Mouse (Mus musculus): ENCODE measurements around the gene Atrip.

Gene Atrip

DNA sequence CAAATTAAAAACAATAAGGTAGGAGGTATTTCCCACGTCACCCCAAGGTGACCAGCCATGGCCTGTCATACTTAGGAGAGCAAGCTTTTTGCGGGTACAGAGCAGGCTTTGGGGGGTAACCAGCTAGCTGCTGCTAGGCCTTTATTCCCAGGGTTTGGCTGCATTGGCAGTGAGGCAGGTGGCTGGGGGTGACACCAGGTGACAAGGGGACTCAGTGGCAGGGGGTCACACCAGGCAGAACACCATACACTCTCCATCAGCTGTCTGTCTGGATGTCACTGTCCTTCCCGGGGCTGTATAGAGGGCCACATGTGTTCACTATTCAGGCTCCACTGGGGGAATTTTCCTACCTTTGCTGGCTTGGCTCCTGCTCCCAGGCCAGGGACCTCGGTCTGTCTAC is 17.0 kb downstream of the Atrip start:
- no peak for DNase-seq

DNA sequence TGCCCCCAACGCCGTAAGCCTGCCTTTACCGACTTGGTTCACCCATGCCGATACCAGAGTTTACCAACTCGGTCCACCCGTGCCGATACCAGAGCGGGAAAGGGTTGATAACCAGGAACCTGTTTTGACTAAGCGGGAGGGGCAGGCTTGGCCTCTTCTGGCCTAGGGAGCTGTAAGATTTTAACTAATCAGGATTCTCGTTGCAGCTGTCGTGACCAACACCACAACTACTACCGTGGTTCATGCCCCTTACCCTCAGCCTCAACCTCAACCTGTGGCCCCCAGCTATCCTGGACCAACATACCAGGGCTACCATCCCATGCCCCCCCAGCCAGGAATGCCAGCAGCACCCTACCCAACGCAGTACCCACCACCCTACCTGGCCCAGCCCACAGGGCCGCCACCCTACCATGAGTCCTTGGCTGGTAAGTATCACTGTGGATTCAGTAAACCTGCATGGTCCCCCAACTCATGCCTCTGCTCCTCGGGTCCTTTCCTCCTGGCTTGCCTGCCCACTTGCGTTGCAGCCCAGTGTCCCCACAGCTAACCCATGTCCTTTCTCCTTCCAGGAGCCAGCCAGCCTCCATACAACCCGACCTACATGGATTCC is 17.7 kb downstream of the Atrip start:
- no peak for DNase-seq

GRCm38 (mm10) chr9:109055271-109056030 is 18.5 kb downstream of the Atrip start:
- DNase-seq: no peak

GRCm38 (mm10) chr9:109054712-109055111 is 19.2 kb downstream of the Atrip start:
- DNase-seq: peak; percentile 69

- DNase-seq: no peak
These were observed 20.1 kb downstream of the Atrip start for GRCm38 (mm10) chr9:109053851-109054250.

DNA sequence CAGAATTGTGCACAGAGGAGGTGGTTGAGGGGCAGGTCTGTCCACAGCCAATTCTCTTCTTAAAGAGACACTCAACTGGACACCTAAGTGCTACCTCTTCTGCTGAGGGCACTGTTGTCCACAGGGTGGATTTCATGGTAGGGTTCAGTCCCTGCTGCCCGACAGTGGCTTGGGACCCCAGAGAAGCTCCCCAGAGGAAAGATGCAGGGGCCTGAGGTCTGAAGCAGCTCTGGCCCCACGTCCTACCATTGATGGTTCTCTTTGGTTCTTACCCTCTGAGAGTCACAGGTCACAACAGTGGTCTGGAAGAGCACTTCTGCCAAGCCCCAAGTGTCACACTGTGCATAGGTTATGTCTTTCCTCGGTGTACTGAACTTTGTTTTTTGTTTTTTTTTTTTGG is 20.6 kb downstream of the Atrip start:
- no peak for DNase-seq

- DNase-seq: no peak
These were observed 21.2 kb downstream of the Atrip start for GRCm38 (mm10) chr9:109052490-109053260.

DNA sequence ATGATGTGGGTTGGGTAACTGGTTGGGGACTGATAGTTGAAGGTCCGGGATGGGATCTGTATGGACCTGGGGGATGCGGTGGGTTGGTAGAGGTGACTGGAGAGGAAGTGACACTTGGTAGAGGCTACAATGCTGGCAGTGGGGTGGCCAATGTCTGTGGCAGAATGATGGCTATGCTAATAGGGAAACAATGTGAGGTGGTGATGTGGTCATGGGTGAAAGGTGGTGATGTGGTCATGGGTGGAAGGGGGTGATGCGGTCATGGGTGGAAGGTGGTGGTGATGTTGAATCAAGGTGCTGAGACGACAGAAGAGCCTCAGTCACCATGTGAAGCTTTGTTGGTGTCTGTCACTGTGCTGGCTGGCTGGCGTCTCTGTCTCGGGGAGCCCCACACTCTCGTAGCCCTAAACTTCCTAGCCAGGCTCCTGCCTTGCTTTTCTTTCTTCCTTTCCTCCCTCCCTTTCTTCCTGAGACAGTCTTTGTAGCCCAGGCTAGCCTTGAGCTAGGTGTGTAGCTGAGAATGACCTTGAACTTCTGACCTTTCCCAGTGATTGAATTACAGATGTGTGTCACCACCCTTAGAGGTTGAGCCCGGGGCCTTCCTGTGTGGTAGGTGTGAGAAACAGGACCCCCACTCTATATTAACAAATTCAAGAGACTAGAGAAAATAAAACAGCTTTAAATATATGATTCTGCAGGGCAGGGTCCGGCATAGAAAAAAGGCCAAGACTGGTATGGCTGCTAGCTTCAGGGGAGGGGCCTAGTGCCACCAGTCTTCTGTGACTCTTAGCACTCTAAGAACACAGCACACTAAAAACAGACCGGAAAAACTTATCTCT is 22.1 kb downstream of the Atrip start:
- DNase-seq: no peak

DNA sequence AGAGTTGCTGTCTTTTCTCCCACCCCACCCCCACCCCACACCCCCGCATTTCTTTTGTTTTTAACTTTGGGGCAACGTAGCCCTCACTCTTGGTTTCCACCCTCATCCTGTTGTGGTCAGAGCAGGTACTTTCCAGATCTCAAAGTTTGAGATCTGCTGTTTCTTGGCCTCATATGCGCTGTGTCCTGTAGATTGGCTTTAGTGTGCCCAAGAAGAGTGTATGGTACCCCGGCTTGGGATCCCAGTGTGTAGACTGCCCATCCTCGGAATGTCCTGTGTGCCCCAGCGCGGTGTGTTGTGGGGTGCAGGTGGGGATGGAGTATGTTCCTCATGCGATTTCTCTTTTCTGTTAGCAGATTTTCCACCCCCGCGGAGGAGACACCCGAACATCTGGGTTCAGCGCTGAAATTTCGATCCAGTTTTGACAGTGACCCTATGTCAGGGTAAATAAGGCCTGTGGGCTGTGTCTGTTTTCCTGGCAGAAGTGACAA is 22.9 kb downstream of the Atrip start:
- no peak for DNase-seq

DNA sequence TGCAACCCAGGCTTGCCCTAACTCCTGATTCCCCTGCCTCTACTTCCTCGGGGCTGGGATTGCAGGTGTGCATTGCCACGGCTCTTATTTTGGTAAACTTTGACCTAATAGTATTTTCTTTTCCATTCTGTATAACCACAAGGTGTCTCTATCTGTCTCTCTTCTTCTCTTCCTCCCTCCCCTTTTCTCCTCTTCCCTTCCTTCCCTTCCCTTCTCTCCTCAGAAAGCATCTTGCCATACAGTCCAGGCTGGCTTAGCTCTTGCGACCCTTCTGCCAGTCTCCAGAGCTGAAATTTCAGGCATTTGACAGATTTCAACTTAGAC is 23.3 kb downstream of the Atrip start:
- DNase-seq: no peak

DNA sequence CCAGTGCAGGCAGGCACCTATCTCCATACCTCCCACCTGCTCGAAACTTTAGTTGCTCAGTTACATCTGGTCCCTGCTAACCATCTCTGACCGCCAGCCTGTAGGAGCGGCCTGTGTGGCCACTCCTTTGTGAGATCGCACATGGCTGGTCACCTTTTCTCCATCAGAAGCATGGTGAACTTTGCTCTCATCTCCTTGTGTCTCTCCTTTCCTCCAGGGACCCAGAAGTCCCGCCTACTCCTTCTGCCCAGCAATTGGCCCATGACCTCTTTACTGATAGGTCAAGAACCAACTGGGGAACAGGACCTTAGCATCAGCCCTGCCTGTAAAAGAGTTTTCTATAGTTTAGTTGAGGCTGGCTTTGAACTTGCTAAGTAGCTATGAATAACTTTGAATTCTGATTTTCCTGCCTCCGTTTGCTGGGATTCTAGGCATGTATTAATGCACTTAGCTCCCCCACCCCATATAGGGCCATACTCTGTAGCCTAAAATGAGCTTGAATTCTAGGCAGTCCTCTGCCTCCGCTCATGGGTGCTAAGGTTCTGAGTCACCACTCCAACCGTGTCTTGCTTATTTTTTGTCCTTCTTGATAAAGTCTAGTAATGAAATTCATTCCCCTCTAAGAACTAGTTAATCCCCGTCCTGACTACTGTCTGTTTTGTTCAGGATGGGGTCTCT is 23.8 kb downstream of the Atrip start:
- no peak for DNase-seq

DNA sequence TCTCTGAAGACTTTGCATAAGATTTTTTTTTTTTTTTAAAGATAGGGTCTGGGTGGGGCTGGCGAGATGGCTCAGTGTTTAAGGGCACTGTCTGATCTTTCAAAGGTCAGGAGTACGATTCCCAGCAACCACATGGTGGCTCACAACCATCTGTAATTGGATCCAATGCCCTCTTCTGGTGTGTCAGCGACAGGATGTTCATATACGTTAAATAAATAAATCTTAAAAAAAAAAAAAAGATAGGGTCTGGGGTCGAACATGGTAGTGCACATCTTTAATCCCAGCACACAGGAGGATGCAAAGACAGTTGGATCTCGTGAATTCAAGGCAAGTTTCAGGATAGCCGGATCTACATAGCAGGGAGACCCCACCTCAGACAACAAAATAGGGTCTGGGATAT is 24.6 kb downstream of the Atrip start:
- no peak for DNase-seq

DNA sequence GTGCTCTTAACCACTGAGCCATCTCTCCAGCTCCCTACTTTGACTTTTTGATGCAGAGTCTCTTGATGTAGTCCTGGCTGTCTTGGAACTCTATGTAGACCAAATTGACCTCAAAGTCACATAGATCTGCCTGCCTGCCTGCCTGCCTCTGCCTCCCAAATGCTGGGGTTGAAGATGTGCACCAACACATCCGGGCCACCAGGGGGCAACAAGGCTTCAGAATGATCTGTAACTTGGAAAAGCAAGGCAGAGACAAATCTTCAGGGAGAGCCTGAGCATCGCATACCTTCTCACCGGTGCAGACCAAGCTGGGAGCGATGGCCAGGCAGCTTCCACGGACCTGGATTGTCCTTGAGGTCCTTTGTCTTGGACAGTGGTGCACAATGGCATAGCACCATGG is 27.6 kb downstream of the Atrip start:
- DNase-seq: peak; percentile 66

DNA sequence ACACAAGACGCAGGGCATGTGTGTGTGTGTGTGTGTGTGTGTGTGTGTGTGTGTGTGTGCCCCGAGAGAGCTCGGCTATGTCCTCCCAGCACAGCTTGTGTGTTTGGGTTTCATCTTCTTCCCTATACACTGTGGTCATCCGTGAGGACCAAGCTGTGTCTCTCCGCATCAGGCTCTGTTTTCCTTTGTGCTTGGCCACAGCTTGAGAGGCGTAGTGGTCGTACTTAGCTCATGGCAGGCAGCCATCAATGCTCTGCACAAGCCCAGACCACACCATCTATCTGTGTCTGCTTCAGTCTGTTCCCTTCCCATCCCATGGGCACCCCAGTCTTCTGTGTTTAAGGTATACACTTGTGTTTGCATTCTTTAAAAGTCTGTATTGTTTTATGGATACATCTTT is 32.6 kb downstream of the Atrip start:
- DNase-seq: no peak

GRCm38 (mm10) chr9:109040906-109041305 is 33.0 kb downstream of the Atrip start:
- no peak for DNase-seq

GRCm38 (mm10) chr9:109040216-109040615 is 33.7 kb downstream of the Atrip start:
- no peak for DNase-seq

DNA sequence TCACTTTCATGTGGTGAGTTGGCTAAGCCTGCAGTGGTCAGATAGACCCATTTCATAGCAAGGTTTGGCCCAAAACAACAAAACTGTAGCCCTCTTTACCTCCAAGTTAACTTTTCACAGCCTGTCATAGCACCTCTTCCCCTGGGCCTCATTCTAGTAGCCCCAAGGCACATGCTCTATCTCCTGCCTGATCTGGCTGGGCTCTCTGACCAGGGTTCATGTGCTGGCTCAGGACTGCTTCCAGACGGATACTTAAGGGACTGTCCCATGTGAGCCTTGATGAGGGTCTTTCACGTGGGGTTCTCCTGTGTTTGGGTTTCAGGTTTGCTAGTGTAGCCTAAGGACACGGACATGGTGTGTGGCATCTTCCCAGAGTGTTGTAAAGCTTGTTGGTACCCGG is 34.2 kb downstream of the Atrip start:
- no peak for DNase-seq

GRCm38 (mm10) chr9:109038901-109039364 is 35.0 kb downstream of the Atrip start:
- DNase-seq: no peak

GRCm38 (mm10) chr9:109038086-109038895 is 35.6 kb downstream of the Atrip start, which contains the start of gene Shisa5:
TSS of gene Shisa5 (plus strand) at chr9:109038565.
- peak; percentile 75 for DNase-seq

GRCm38 (mm10) chr9:109032435-109032834 is 41.5 kb downstream of the Atrip start:
- no peak for DNase-seq

DNA sequence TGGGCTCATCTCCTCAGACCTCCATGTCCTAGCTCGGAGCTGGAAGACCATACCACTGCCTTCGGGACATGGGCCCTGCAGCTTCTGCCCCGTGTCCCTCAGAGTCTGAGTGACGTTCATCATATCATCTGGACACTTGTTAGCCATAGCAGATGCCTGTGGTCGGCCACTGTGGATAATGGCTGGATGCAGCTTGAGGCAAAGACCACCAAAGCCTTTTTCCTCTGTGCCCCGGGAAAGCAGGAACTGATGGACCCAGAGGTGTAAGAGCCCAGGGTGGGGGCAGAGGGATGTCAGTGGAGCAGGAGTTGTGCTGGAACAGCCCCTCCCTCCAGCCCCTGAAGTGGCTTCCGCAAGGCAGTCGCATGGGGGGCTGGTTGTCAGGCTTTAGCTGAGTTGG is 42.2 kb downstream of the Atrip start:
- DNase-seq: no peak
